Mouse (Mus musculus) olfactory bulb, adult 2 months (tissue): ENCODE data around the gene Pxdc1. TPM values are rescaled to one million over a fixed set of nuclear protein-coding genes. Genes with fewer than 3 reads are reported as not detected.

Source experiments
- H3K27ac ChIP-seq: fragments of 200-500 bp; 2 replicates; pipeline ENCODE4 v1.5.1; 2012; ENCODE audit warnings: low read depth, low read length; ENCODE audit not compliant: insufficient read depth
- H3K4me1 ChIP-seq: fragments of 200-500 bp; 2 replicates; pipeline ENCODE4 v1.6.1; 2012; ENCODE audit warnings: low read length; ENCODE audit not compliant: control insufficient read depth, insufficient read depth
- H3K4me3 ChIP-seq: fragments of 200-500 bp; 2 replicates; pipeline ENCODE4 v1.5.1; 2012; ENCODE audit warnings: mild to moderate bottlenecking, low read depth, low read length, moderate library complexity; ENCODE audit not compliant: insufficient read depth
- CTCF ChIP-seq: fragments of 200-500 bp; IDR thresholded peaks from 2 replicates; pipeline ENCODE4 v1.5.1; 2012; ENCODE audit warnings: low read depth, mild to moderate bottlenecking, low read length, moderate library complexity; ENCODE audit not compliant: insufficient read depth
- POLR2A ChIP-seq: fragments of 200-500 bp; IDR thresholded peaks from 2 replicates; pipeline ENCODE4 v1.6.1; 2012; ENCODE audit warnings: mild to moderate bottlenecking, low read depth, low read length, moderate library complexity; ENCODE audit not compliant: insufficient read depth
- WGBS: fragments of 180-500 bp; shearing (Covaris S2); methylation state at CpG from one replicate; pipeline ENCODE4 v1.1.7; 2018; 5-methylcytosine and 5-hydroxymethylcytosine counted together
- polyA plus RNA-seq: library from polyadenylated mRNA; stranded (reverse); fragments of >200 nt; gene quantifications from 2 replicates; pipeline ENCODE4 v1.2.4, GENCODE M21; 2012; ENCODE audit warnings: low replicate concordance; ENCODE audit not compliant: missing spikeins, insufficient read depth, insufficient read length

The Pxdc1 gene
- polyA plus RNA-seq, 1 experiment = not detected

DNA sequence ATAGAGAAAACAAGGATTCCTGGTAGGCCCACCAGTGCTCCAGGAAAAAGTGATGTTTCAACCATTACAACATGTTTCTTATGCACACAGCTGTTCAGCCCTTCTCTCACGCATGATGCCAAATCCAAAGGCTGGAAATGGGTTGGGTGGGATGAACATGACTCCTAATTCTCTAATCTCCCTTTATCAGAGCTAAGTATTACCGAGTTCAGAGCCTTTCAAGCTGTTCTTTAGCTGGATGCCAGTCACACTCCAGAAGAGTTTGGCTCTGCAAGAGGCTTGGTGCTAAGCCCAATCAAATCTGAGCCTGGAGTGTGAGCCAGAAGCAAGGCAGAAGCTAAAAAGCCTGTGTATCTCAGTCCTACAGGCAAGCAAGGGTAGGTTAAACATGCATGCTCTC, 40.9 kb downstream of the Pxdc1 start:
- no peak overlapping the region for H3K4me3 ChIP-seq
- TF ChIP-seq POLR2A = no peak
- TF ChIP-seq CTCF = no peak
- no peak overlapping the region for H3K27ac ChIP-seq
- WGBS = 64% methylated on average over 2 of the region's 2 CpGs
- H3K4me1 ChIP-seq = no peaks in the 10 kb centered on the region

GRCm38 (mm10) chr13:34609711-34610110, 43.6 kb downstream of the Pxdc1 start:
- TF ChIP-seq CTCF = no peak
- no peak for TF ChIP-seq POLR2A
- Histone ChIP-seq H3K27ac (no peak overlapping the region), H3K4me3 (no peak overlapping the region), H3K4me1 (no peaks in the 10 kb centered on the region)
- 74% methylated on average over 1 of the region's 1 CpGs for WGBS

DNA sequence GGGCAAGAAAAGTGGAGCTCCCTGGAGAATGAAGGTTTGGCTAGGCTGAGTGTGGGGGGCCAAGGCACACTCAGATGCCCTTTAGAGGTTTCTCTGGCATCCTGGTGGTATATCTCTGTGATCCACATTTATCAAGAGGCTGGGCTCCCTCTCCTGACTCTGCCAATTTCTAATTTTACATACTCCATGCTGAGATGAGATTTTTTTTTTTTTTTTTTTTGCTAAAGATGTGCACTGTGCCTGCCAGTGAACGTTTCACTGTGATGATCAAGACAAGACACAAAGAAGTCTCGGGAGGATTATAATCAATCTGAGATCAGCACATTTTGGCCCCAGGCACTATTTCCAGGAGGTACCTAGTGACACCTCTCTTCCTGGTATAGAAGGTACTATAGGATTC, 46.2 kb downstream of the Pxdc1 start:
- WGBS = 80% methylated on average over 2 of the region's 2 CpGs
- H3K4me3 ChIP-seq = no peak overlapping the region
- H3K4me1 ChIP-seq = no peaks in the 10 kb centered on the region
- no peak for TF ChIP-seq CTCF
- no peak for TF ChIP-seq POLR2A
- no peak overlapping the region for H3K27ac ChIP-seq

GRCm38 (mm10) chr13:34605884-34606283, 47.4 kb downstream of the Pxdc1 start:
- 89% methylated on average over 3 of the region's 3 CpGs for WGBS
- no peak for TF ChIP-seq CTCF
- TF ChIP-seq POLR2A = no peak
- Histone ChIP-seq H3K4me3 (no peak overlapping the region), H3K27ac (no peak overlapping the region), H3K4me1 (no peaks in the 10 kb centered on the region)

- 78% methylated on average over 5 of the region's 5 CpGs for WGBS
- Histone ChIP-seq H3K27ac (no peak overlapping the region), H3K4me3 (no peak overlapping the region), H3K4me1 (no peaks in the 10 kb centered on the region)
- TF ChIP-seq POLR2A (no peak), CTCF (no peak)
These were observed 48.1 kb downstream of the Pxdc1 start for GRCm38 (mm10) chr13:34605206-34605605.

DNA sequence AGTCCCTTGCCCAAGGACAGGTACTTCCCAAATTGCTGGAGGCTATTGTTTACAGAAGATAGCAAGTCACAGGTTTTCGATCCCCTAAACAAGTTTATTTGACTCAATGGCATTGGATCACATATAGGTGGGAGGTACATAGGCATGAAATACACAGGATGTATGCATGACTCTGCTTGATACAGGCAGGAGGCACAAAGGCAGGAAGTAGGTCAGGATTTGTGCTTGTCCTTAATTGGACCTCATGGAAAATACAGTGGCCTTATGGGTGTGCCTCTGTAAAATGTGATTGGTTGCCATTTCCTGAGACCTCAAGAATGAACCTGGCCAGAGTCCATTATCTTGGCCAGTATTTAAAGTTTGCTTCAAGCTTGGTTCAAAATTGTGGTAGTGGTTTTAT, 48.9 kb downstream of the Pxdc1 start:
- WGBS = 97% methylated on average over 1 of the region's 1 CpGs

DNA sequence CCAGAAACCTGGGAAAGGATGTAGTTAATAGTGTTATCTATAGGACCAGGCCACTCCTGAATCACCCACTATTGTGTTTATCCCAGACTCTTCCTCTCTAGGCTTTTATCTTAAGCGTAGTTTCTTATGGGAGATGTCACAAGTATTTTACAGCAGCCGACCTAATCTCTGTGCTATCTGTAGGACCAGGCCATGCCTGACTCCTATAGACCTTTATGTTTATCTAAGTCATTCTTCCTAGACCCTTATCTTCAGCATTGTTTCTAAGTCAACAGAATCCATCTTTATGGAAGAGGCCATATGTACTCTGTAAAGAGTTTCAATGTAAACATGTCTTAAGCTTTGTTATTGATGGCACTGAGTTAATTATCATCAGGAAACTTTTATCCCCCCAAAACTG, 50.5 kb downstream of the Pxdc1 start:
- H3K27ac ChIP-seq = no peak overlapping the region
- H3K4me1 ChIP-seq = no peaks in the 10 kb centered on the region
- H3K4me3 ChIP-seq = no peak overlapping the region
- TF ChIP-seq CTCF (no peak), POLR2A (no peak)
- WGBS = 86% methylated on average over 2 of the region's 2 CpGs

More for the DNA sequence above, 48.9 kb downstream of the Pxdc1 start:
- TF ChIP-seq POLR2A (no peak), CTCF (no peak)
- H3K4me1 ChIP-seq = no peaks in the 10 kb centered on the region
- no peak overlapping the region for H3K4me3 ChIP-seq
- H3K27ac ChIP-seq = no peak overlapping the region

DNA sequence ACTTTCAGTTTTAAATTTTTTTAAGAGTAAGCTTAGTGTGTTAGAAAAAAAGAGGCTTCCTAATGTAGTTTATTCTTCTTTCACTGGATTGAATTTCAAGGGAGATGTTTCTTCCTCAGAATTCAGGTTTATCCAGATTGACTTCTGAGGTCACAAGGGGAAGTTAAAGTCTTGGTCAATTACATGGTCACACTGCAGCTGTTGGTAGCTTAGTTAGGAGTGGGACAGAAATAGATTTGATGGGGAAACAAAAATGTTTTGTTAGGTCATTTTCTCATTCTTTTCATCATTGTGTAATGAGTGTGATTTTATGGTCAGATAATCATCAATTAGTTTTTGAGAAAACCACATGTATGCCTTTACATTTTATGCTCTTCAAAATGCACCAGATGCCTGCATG, 56.5 kb downstream of the Pxdc1 start:
- no peak overlapping the region for H3K4me3 ChIP-seq
- no peak for TF ChIP-seq CTCF
- no peak for TF ChIP-seq POLR2A
- H3K4me1 ChIP-seq = no peaks in the 10 kb centered on the region
- no peak overlapping the region for H3K27ac ChIP-seq

Other genes starting within 250 kb of the Pxdc1 start
- gene Fam50b, start 81.4 kb upstream of the Pxdc1 start, polyA plus RNA-seq = not detected in 2 replicates
- 121 and 158 TPM in 2 replicates for gene Prpf4b, start 221.8 kb upstream of the Pxdc1 start, polyA plus RNA-seq